Comparison of ENCODE assay signal across 9 mouse cellular contexts in the genomic region with DNA sequence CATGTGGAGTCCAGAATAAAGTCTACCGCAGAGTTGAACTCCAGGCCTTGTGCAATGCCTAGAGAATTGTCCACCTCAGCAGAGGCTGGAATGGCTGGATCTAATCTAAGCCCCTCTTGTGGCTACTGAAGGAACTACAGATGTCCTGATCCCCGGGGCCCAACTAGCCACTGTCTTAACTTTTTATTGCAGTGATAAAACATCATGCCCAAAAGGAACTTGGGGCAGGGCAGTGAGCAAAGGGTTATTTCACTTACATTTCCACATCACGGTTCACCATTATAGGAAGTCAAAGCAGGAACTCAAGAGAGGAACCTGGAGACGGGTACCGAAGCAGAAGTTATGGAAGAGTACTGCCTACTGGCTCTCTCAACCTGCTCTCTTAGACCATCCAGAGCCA. TPM values are rescaled to one million over a fixed set of nuclear protein-coding genes. Genes with fewer than 3 reads are reported as not detected.
DNase-seq lines count a peak whose midpoint lies in the region; ATAC-seq and TF ChIP-seq lines count a peak whose summit lies in the region.
"Had no signal": no experiment of that assay in that cellular context is flagged by ENCODE, and none has a peak within 500 bp of the region (broad histone marks: within the 10 kb centered on the region; RNA-seq: fewer than 3 reads in every experiment).

No protein-coding gene starts in this region.

- no peak for TF ChIP-seq EP300 in liver, postnatal 0 days (IDR thresholded peaks at IDR 0.05; ENCODE audit: low read depth)

- peak; percentile 60 for ATAC-seq in liver, postnatal 0 days
- ATAC-seq in cerebellum, adult (ENCODE audit: insufficient number of reproducible peaks, low FRiP score, low TSS enrichment): no peak

- intact Hi-C loops in heart, postnatal 25 days (cut with DNase I): no loop called here

- no peak overlapping the region for H3K4me2 ChIP-seq in liver, postnatal 0 days (ENCODE audit: low read depth, low read length)
- H3K4me2 ChIP-seq: lung, embryonic 15.5 days had no signal

- no peaks in the 10 kb centered on the region for H3K9me3 ChIP-seq in liver, postnatal 0 days (ENCODE audit: low read length)
- H3K9me3 ChIP-seq: lung, embryonic 15.5 days had no signal

- H3K27me3 ChIP-seq in liver, postnatal 0 days (ENCODE audit: insufficient read depth, low read length): no peaks in the 10 kb centered on the region
- H3K27me3 ChIP-seq: lung, embryonic 15.5 days had no signal

- H3K4me3 ChIP-seq in liver, postnatal 0 days (ENCODE audit: low read depth, low read length): no peak overlapping the region
- H3K4me3 ChIP-seq: lung, embryonic 15.5 days had no signal

- no peaks in the 10 kb centered on the region for H3K4me1 ChIP-seq in liver, postnatal 0 days (ENCODE audit: insufficient read depth)

- no peak overlapping the region for H3K27ac ChIP-seq in liver, postnatal 0 days (ENCODE audit: low read depth)
- H3K27ac ChIP-seq: lung, embryonic 15.5 days had no signal

- TF ChIP-seq CTCF in liver, postnatal 0 days (IDR thresholded peaks at IDR 0.05; ENCODE audit: low read depth): peak; percentile 63

- peak; percentile 88 for DNase-seq in heart, adult 11 months
- DNase-seq in heart, postnatal 25 days (ENCODE audit: low spot score): no peak
- peak; percentile 23 for DNase-seq in A20 (ENCODE audit: low read depth, low spot score)
- peak; percentile 24 to 44 for DNase-seq in adrenal gland, postnatal 36 days
- peak; percentile 40 for DNase-seq in liver, postnatal 0 days
- DNase-seq in gastrocnemius, adult 18-20 months (ENCODE audit: low spot score): no peak
- no peak for DNase-seq in cerebellum, adult 11-12 months

- WGBS in liver, postnatal 0 days (ENCODE audit: insufficient replicate concordance): 52% methylated on average over 5 of the region's 5 CpGs

- H3K36me3 ChIP-seq in liver, postnatal 0 days (replicated peaks; ENCODE audit: insufficient read depth, low read length): no peaks in the 10 kb centered on the region
- H3K36me3 ChIP-seq: lung, embryonic 15.5 days had no signal

- H3K9ac ChIP-seq in liver, postnatal 0 days (replicated peaks): no peak overlapping the region
- H3K9ac ChIP-seq: lung, embryonic 15.5 days had no signal

RNA-seq across cellular contexts. Expression of gene B3gntl1, which starts 7.8 kb away (rescaled TPM):
- 1 to 10 TPM; 3.6 to 4.6 TPM for total RNA-seq in heart, postnatal 25 days (2021)
- 10 to 100 TPM in 1 of 2 experiments, 1 to 10 TPM in 1; 6.8 to 11.9 TPM for total RNA-seq in adrenal gland, postnatal 36 days (2021)
- 1.1 and 1.5 TPM in 2 replicates for polyA plus RNA-seq in liver, postnatal 0 days (2015; fragmentation: Nextera tagmentation; extraction: Ambion mirVana)
- 1 to 10 TPM; 2.3 to 2.9 TPM for total RNA-seq in gastrocnemius, adult 18-20 months (2021)

RNA-seq across cellular contexts. Expression of gene Metrnl, which starts 20.6 kb away (rescaled TPM):
- total RNA-seq in heart, postnatal 25 days (2021): 10 to 100 TPM; 21.8 to 22.0 TPM
- 10 to 100 TPM; 36.4 to 37.6 TPM for total RNA-seq in adrenal gland, postnatal 36 days (2021)
- polyA plus RNA-seq in liver, postnatal 0 days (2015; fragmentation: Nextera tagmentation; extraction: Ambion mirVana): 4.7 and 6.7 TPM in 2 replicates
- 1 to 10 TPM; 4.2 to 9.1 TPM for total RNA-seq in gastrocnemius, adult 18-20 months (2021)

Comparison
In these comparisons a context has a peak if more than half of its experiments do, and no peak if none do; other contexts are left out.
1. DNase-seq: peak in heart, adult 11 months (single experiment), A20 (single experiment), adrenal gland, postnatal 36 days (2 of 2) and liver, postnatal 0 days (single experiment); none in heart, postnatal 25 days (single experiment), gastrocnemius, adult 18-20 months (single experiment) and cerebellum, adult 11-12 months (single experiment).